Mouse (Mus musculus): ENCODE data around the gene Vcpkmt. TPM values are rescaled to one million over a fixed set of nuclear protein-coding genes. Genes with fewer than 3 reads are reported as not detected.
"Not testable (repeated sequence)": the region's sequence is repeated elsewhere in the genome, so short reads cannot be mapped to it uniquely, and the experiment has no call there.

Gene Vcpkmt
- polyA plus RNA-seq, 1 experiment from 2014 or later = 25.8 TPM

- H3K4me3 ChIP-seq (replicated peaks) = no peak overlapping the region
- no peak overlapping the region for H3K27ac ChIP-seq
- WGBS = 92% methylated on average over 3 of the region's 3 CpGs
- H3K9ac ChIP-seq (replicated peaks) = no peak overlapping the region
- no peaks in the 10 kb centered on the region for H3K36me3 ChIP-seq
- ATAC-seq = no peak
- no peaks in the 10 kb centered on the region for H3K27me3 ChIP-seq
- no peak overlapping the region for H3K4me2 ChIP-seq (replicated peaks)
- H3K4me1 ChIP-seq (replicated peaks) = no peaks in the 10 kb centered on the region
- H3K9me3 ChIP-seq = no peaks in the 10 kb centered on the region
These were observed 14.6 kb downstream of the Vcpkmt start for GRCm38 (mm10) chr12:69568266-69568665.

- not testable (repeated sequence) for H3K27me3 ChIP-seq; H3K9ac ChIP-seq (replicated peaks); H3K27ac ChIP-seq; ATAC-seq; H3K4me3 ChIP-seq (replicated peaks); H3K36me3 ChIP-seq; H3K4me1 ChIP-seq (replicated peaks); H3K9me3 ChIP-seq; H3K4me2 ChIP-seq (replicated peaks)
- WGBS = 91% methylated on average over 6 of the region's 6 CpGs
These were observed 21.8 kb downstream of the Vcpkmt start for GRCm38 (mm10) chr12:69561006-69561405.

GRCm38 (mm10) chr12:69556221-69556861 lies 26.5 kb downstream of the Vcpkmt start:
- Histone ChIP-seq H3K4me1 (replicated peaks) (no peaks in the 10 kb centered on the region; the same call in 1 of the 2 replicates), H3K36me3 (no peaks in the 10 kb centered on the region), H3K4me2 (replicated peaks) (no peak overlapping the region), H3K9ac (replicated peaks) (no peak overlapping the region), H3K9me3 (no peaks in the 10 kb centered on the region), H3K27me3 (no peaks in the 10 kb centered on the region), H3K27ac (no peak overlapping the region), H3K4me3 (replicated peaks) (no peak overlapping the region)
- ATAC-seq = 0 out of 2 replicates have a peak, but pooled peaks have one; percentile 45
- WGBS = 61% methylated on average over 6 of the region's 6 CpGs

GRCm38 (mm10) chr12:69545456-69546178 lies 37.2 kb downstream of the Vcpkmt start:
- Histone ChIP-seq H3K4me3 (replicated peaks) (no peak overlapping the region), H3K9ac (replicated peaks) (no peak overlapping the region), H3K27me3 (no peaks in the 10 kb centered on the region), H3K36me3 (no peaks in the 10 kb centered on the region), H3K9me3 (no peaks in the 10 kb centered on the region), H3K27ac (no peak overlapping the region), H3K4me2 (replicated peaks) (no peak overlapping the region), H3K4me1 (replicated peaks) (no peaks in the 10 kb centered on the region)
- ATAC-seq = no peak
- 78% methylated on average over 13 of the region's 13 CpGs for WGBS

- Histone ChIP-seq H3K27me3 (no peaks in the 10 kb centered on the region), H3K36me3 (no peaks in the 10 kb centered on the region), H3K4me2 (replicated peaks) (no peak overlapping the region), H3K4me1 (replicated peaks) (no peaks in the 10 kb centered on the region), H3K27ac (no peak overlapping the region), H3K9ac (replicated peaks) (no peak overlapping the region), H3K9me3 (no peaks in the 10 kb centered on the region), H3K4me3 (replicated peaks) (no peak overlapping the region)
- ATAC-seq = no peak
- WGBS = 77% methylated on average over 6 of the region's 6 CpGs
These were observed 37.8 kb downstream of the Vcpkmt start for GRCm38 (mm10) chr12:69544994-69545393.

- no peak overlapping the region for H3K4me3 ChIP-seq (replicated peaks)
- no peak for ATAC-seq
- H3K4me1 ChIP-seq (replicated peaks) = no peaks in the 10 kb centered on the region
- H3K36me3 ChIP-seq = no peaks in the 10 kb centered on the region
- WGBS = 53% methylated on average over 2 of the region's 2 CpGs
- H3K27ac ChIP-seq = no peak overlapping the region
- H3K9ac ChIP-seq (replicated peaks) = no peak overlapping the region
- no peak overlapping the region for H3K4me2 ChIP-seq (replicated peaks)
- no peaks in the 10 kb centered on the region for H3K27me3 ChIP-seq
- H3K9me3 ChIP-seq = no peaks in the 10 kb centered on the region
These were observed 38.3 kb downstream of the Vcpkmt start for GRCm38 (mm10) chr12:69544562-69544961.

GRCm38 (mm10) chr12:69542376-69542775 lies 40.5 kb downstream of the Vcpkmt start:
- WGBS = 94% methylated on average over 8 of the region's 8 CpGs

GRCm38 (mm10) chr12:69541663-69542062 lies 41.2 kb downstream of the Vcpkmt start:
- no peak overlapping the region for H3K4me3 ChIP-seq (replicated peaks)
- peaks cover 20% of the 10 kb centered on the region for H3K4me1 ChIP-seq (replicated peaks)
- WGBS = 90% methylated on average over 8 of the region's 8 CpGs
- H3K27ac ChIP-seq = no peak overlapping the region
- no peak for ATAC-seq
- no peaks in the 10 kb centered on the region for H3K27me3 ChIP-seq
- no peaks in the 10 kb centered on the region for H3K36me3 ChIP-seq
- H3K4me2 ChIP-seq (replicated peaks) = no peak overlapping the region
- no peaks in the 10 kb centered on the region for H3K9me3 ChIP-seq
- no peak overlapping the region for H3K9ac ChIP-seq (replicated peaks)

More at GRCm38 (mm10) chr12:69542376-69542775, 40.5 kb downstream of the Vcpkmt start:
- H3K27me3 ChIP-seq = no peaks in the 10 kb centered on the region
- no peak overlapping the region for H3K9ac ChIP-seq (replicated peaks)
- no peak overlapping the region for H3K4me3 ChIP-seq (replicated peaks)
- no peaks in the 10 kb centered on the region for H3K36me3 ChIP-seq
- H3K9me3 ChIP-seq = no peaks in the 10 kb centered on the region
- H3K27ac ChIP-seq = no peak overlapping the region
- H3K4me2 ChIP-seq (replicated peaks) = no peak overlapping the region
- ATAC-seq = no peak
- peaks cover 16% of the 10 kb centered on the region; the same call in 1 of the 2 replicates for H3K4me1 ChIP-seq (replicated peaks)

- ATAC-seq = no peak
- Histone ChIP-seq H3K27me3 (no peaks in the 10 kb centered on the region), H3K4me1 (replicated peaks) (peaks cover 20% of the 10 kb centered on the region), H3K27ac (no peak overlapping the region), H3K36me3 (no peaks in the 10 kb centered on the region), H3K4me3 (replicated peaks) (no peak overlapping the region), H3K9ac (replicated peaks) (no peak overlapping the region), H3K4me2 (replicated peaks) (no peak overlapping the region), H3K9me3 (no peaks in the 10 kb centered on the region)
- WGBS = 70% methylated on average over 7 of the region's 7 CpGs
These were observed 43.5 kb downstream of the Vcpkmt start for GRCm38 (mm10) chr12:69539353-69539752.

- H3K27ac ChIP-seq = peak overlapping the region; percentile 45; the same call in 1 of the 2 replicates
- H3K4me3 ChIP-seq (replicated peaks) = no peak overlapping the region
- H3K4me1 ChIP-seq (replicated peaks) = peaks cover 20% of the 10 kb centered on the region
- no peak overlapping the region for H3K4me2 ChIP-seq (replicated peaks)
- no peak for ATAC-seq
- H3K9me3 ChIP-seq = no peaks in the 10 kb centered on the region
- WGBS = 70% methylated on average over 4 of the region's 4 CpGs
- no peaks in the 10 kb centered on the region for H3K36me3 ChIP-seq
- H3K27me3 ChIP-seq = no peaks in the 10 kb centered on the region
- H3K9ac ChIP-seq (replicated peaks) = no peak overlapping the region
These were observed 44.4 kb downstream of the Vcpkmt start for GRCm38 (mm10) chr12:69538362-69538950.

- WGBS = 59% methylated on average over 19 of the region's 19 CpGs
- H3K9ac ChIP-seq (replicated peaks) = no peak overlapping the region
- no peaks in the 10 kb centered on the region for H3K27me3 ChIP-seq
- no peak for ATAC-seq
- H3K4me3 ChIP-seq (replicated peaks) = no peak overlapping the region
- H3K4me1 ChIP-seq (replicated peaks) = peaks cover 20% of the 10 kb centered on the region
- no peak overlapping the region; the same call in 1 of the 2 replicates for H3K4me2 ChIP-seq (replicated peaks)
- H3K36me3 ChIP-seq = no peaks in the 10 kb centered on the region
- H3K27ac ChIP-seq = peak overlapping the region; percentile 45; the same call in 1 of the 2 replicates
- no peaks in the 10 kb centered on the region for H3K9me3 ChIP-seq
These were observed 45.0 kb downstream of the Vcpkmt start for GRCm38 (mm10) chr12:69537675-69538361.

GRCm38 (mm10) chr12:69537243-69537674 lies 45.6 kb downstream of the Vcpkmt start:
- H3K27ac ChIP-seq = 0 out of 2 replicates have a peak overlapping the region, but pooled peaks have one; percentile 5
- H3K4me1 ChIP-seq (replicated peaks) = peaks cover 20% of the 10 kb centered on the region
- ATAC-seq = no peak
- H3K9ac ChIP-seq (replicated peaks) = no peak overlapping the region
- H3K4me3 ChIP-seq (replicated peaks) = no peak overlapping the region
- H3K36me3 ChIP-seq = no peaks in the 10 kb centered on the region
- H3K9me3 ChIP-seq = no peaks in the 10 kb centered on the region
- no peaks in the 10 kb centered on the region for H3K27me3 ChIP-seq
- H3K4me2 ChIP-seq (replicated peaks) = peak overlapping the region; percentile 25
- 40% methylated on average over 10 of the region's 10 CpGs for WGBS

Data from midbrain, embryonic 13.5 days (tissue).